Comparison of ENCODE assay signal across 9 mouse cellular contexts in the genomic region with DNA sequence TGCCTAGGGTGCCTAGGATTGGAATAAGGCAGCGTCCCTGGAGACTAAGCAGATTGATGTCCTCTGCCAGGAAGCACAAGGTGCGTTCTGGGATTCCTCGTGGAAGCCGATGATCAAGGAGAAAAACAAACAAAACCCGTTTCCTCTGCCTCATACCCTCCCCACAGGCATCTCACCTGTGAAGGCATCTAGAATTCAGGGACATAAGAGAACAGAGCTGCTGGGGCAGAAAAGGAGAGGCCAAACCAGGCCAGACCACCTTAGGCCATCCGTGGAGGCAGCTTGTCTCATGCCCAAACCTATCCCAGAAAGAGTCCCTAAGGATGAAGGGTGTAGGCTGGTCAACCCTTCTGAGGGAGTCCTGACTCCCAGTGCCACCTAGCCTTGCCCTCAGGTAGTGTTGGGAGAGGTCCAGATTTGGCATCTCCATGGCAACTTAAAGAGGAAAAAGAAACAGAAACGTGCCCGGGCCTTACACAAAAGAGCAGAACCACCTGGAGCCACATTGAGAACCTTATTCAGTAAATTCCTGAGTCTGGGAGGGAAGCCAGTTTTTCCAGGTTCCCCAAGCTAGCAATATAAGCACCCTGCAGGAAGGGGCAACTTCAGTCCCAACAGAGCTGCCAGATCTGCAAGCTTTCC. TPM values are rescaled to one million over a fixed set of nuclear protein-coding genes. Genes with fewer than 3 reads are reported as not detected.
DNase-seq lines count a peak whose midpoint lies in the region; ATAC-seq lines count a peak whose summit lies in the region.
"Had no signal": no experiment of that assay in that cellular context is flagged by ENCODE, and none has a peak within 500 bp of the region (broad histone marks: within the 10 kb centered on the region; RNA-seq: fewer than 3 reads in every experiment).

A gene (minus strand): TSS at position 55 of the 642 bp plus-strand sequence.

- H3K4me3 ChIP-seq in liver, embryonic 16.5 days (ENCODE audit: low read depth, low read length) = peak within 1 kb of the TSS; percentile 55
- H3K4me3 ChIP-seq in stomach, embryonic 15.5 days (replicated peaks) = peak within 1 kb of the TSS; percentile 66

- H3K9ac ChIP-seq in liver, embryonic 16.5 days (ENCODE audit: low read depth, low read length) = peak within 1 kb of the TSS; percentile 38; the same call in 1 of the 2 replicates
- peak within 1 kb of the TSS; percentile 47 for H3K9ac ChIP-seq in stomach, embryonic 15.5 days

- no peak for ATAC-seq in liver, embryonic 16.5 days (ENCODE audit: low read depth)
- ATAC-seq in stomach, embryonic 15.5 days (ENCODE audit: insufficient read depth, low FRiP score, low read depth) = peak; percentile 41; the same call in 1 of the 2 replicates

- WGBS in liver, embryonic 16.5 days (ENCODE audit: insufficient replicate concordance) = 12% methylated on average over 8 of the region's 8 CpGs
- 2% methylated on average over 8 of the region's 8 CpGs for WGBS in stomach, embryonic 15.5 days

- H3K9me3 ChIP-seq in liver, embryonic 16.5 days (replicated peaks; ENCODE audit: control insufficient read depth, low read length) = no peaks in the 10 kb centered on the region
- H3K9me3 ChIP-seq in stomach, embryonic 15.5 days = no peaks in the 10 kb centered on the region

- DNase-seq in frontal cortex, adult 2 months (ENCODE audit: extremely low spot score in 1 of 2, low spot score in 1 of 2) = peak in 1 of 2 experiments; percentile 27
- DNase-seq in frontal cortex, postnatal 10 days (ENCODE audit: low spot score in 2 of 2) = no peak
- no peak for DNase-seq in adrenal gland, postnatal 4 days (ENCODE audit: low spot score in 2 of 2)
- DNase-seq in gonadal fat pad, adult 2 months (ENCODE audit: low read depth) = no peak
- DNase-seq in kidney, adult 9 months = peak; percentile 44
- DNase-seq in right cerebral cortex, postnatal 25 days = no peak

- H3K36me3 ChIP-seq in liver, embryonic 16.5 days (ENCODE audit: control insufficient read depth, insufficient read depth) = peaks cover 5% of the 10 kb centered on the region; the same call in 1 of the 2 replicates
- H3K36me3 ChIP-seq in stomach, embryonic 15.5 days = peaks cover 42% of the 10 kb centered on the region

- no peak within 1 kb of the TSS for H3K27ac ChIP-seq in liver, embryonic 16.5 days (ENCODE audit: low read length)
- peak within 1 kb of the TSS; percentile 64 for H3K27ac ChIP-seq in stomach, embryonic 15.5 days

- H3K4me1 ChIP-seq in liver, embryonic 16.5 days (ENCODE audit: control insufficient read depth, low read depth, low read length) = peaks cover 3% of the 10 kb centered on the region; the same call in 1 of the 2 replicates
- peaks cover 34% of the 10 kb centered on the region for H3K4me1 ChIP-seq in stomach, embryonic 15.5 days

- peak within 1 kb of the TSS; percentile 63 for H3K4me2 ChIP-seq in liver, embryonic 16.5 days (ENCODE audit: low read depth, low read length)
- H3K4me2 ChIP-seq in stomach, embryonic 15.5 days = peak within 1 kb of the TSS; percentile 86

- peaks cover 15% of the 10 kb centered on the region for H3K27me3 ChIP-seq in liver, embryonic 16.5 days (ENCODE audit: control insufficient read depth, insufficient read depth, low read depth, low read length)
- H3K27me3 ChIP-seq in stomach, embryonic 15.5 days (replicated peaks) = no peaks in the 10 kb centered on the region
- H3K27me3 ChIP-seq: CH12.LX had no signal

RNA-seq across cellular contexts. Expression of the gene that starts here (rescaled TPM):
- 132 and 133 TPM in 2 replicates for polyA plus RNA-seq in frontal cortex, adult 2 months (2012; rRNA removed)
- total RNA-seq in adrenal gland, postnatal 4 days (2021) = 10 to 100 TPM; 40.7 to 48.1 TPM
- polyA plus RNA-seq in gonadal fat pad, adult 2 months (2012; rRNA removed) = 15.8 and 16.0 TPM in 2 replicates
- 2.7 and 3.1 TPM in 2 replicates for polyA plus RNA-seq in liver, embryonic 16.5 days (2015; fragmentation: Nextera tagmentation; extraction: Ambion mirVana)
- 59.9 and 65.6 TPM in 2 replicates for polyA plus RNA-seq in stomach, embryonic 15.5 days (2015; fragmentation: Nextera tagmentation; extraction: Ambion mirVana)
